Mouse (Mus musculus): ENCODE measurements around the gene Ice1.

Ice1 gene

GRCm38 (mm10) chr13:70637282-70637661 lies at the start of gene Ice1:
TSS of gene Ice1 (minus strand) at chr13:70637634.
- DNase-seq (ENCODE audit: low read depth, low spot score), result no peak

GRCm38 (mm10) chr13:70685825-70686224 lies 48.4 kb upstream of the Ice1 start:
- DNase-seq (ENCODE audit: low read depth, low spot score), result no peak

GRCm38 (mm10) chr13:70684976-70685609 lies 47.7 kb upstream of the Ice1 start:
- no peak for DNase-seq (ENCODE audit: low read depth, low spot score)

DNA sequence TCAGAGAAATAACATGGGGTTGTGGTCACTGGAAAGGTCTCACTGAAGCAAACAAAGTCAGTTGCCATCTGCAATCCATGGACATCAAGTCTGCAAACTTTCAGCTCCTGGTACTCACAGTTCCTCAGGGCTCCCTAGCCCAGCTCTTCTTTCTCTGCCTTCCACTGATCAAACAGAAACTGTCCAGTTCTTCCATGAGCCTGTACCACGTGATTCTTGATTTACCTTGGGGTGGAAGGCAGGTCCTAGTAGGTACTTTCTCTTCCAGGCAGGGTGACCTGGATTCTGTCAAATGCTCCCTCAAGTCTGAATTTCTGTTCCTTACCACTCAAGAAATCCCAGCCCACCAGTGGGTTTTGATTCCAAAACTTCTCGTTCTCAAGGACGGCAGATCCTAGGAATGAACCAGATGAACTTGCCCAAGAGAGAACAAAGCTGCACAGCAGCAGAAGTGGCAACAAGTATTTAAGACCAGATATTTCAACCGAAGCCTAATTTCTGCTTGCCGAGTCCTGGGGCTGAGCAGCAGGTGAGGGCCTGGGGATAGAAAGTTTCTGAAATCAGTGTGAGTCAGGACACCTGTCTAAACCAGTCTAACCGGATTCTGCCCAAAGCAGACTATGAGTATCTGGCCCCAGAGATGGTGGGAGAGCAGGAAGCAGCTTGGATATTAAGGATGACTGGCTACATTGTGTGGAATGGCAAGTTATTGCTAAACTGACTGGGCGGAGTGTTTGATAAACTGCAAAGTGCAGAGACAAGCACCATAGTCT lies 44.2 kb upstream of the Ice1 start:
- DNase-seq (ENCODE audit: low read depth, low spot score), result no peak

DNA sequence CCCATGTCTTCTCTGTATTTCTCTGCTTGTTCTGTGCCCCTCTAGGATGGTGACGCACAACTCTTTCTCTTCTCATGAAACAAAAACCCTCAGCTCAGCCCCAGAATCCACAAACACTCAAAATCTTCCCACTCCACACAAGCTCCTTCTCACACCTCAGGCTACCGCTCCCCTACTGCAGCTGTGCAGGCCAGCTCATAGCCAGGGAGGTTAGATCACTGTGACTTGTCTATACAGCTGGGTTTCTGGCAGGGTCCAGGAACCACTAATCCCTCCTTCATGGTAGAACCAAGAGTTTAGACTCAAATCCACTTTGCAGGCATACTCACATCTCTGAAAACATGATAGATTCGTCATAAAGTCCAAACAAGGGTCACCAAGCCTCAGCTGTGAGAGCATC lies 42.9 kb upstream of the Ice1 start:
- DNase-seq (ENCODE audit: low read depth, low spot score), result no peak

- no peak for DNase-seq (ENCODE audit: low read depth, low spot score)
These were observed 40.3 kb upstream of the Ice1 start for GRCm38 (mm10) chr13:70677689-70678088.

DNA sequence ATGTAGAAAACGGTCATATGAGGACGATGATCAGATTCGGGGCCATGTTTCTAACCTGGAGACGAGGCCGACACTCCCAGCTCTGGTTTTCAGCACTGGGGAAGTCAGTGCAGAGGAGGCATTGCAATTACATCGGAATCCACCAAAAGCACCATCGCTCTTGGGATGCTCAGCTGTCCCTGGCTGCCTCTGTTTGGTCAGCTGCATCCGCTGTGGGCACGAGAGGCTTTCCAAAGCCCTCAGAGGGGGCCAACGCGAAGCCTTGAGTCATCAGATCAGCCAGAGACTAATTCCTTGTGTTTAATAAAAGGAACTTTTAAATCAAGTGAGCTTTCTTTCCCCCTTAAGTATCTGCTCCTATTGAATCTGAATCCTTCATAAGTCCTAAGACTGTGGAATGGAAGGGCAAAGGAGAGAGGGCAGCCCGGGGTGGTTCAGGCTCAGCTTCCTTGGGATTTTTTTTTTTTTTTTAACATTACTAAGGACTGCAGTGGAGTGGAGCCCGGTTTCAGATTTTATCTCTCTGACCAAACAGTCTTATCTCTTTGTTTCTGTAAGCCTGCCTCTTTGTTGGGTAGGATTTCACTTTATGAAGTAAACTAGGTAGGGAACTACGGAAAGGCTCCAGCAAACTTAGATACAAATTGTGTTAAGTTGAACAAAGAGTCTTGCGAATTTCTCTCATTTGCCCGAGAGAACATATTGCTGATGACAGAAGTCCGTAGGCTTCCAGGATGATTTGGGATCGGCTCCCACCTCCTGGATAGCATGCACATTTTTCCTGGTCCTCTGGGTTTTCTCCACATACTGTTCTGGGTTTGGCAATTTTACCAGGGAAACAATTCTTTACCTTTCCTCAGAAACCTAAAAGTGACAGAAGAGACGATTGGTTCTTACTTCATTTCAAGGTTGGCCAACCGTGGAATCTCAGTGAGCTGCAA lies 39.1 kb upstream of the Ice1 start:
- no peak for DNase-seq (ENCODE audit: low read depth, low spot score)

DNA sequence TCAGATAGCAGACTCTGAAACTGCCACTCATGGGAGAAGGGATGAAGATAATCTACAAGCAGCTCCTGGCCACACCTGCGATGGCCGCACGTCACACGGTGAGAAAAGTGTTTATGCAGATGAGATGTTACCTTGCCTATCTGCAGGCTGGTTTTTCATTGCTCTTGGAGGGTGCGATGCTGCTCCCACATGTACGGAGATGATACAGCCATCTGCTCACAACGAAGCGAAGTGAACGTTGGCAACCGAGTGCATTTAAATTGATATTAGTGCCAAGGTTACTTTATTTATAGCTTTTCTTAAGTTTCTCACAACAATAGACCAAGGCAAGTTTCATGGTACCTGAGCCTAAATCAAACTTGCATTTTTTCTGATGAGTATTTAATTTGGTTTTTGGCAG lies 37.6 kb upstream of the Ice1 start:
- DNase-seq (ENCODE audit: low read depth, low spot score), result no peak

DNA sequence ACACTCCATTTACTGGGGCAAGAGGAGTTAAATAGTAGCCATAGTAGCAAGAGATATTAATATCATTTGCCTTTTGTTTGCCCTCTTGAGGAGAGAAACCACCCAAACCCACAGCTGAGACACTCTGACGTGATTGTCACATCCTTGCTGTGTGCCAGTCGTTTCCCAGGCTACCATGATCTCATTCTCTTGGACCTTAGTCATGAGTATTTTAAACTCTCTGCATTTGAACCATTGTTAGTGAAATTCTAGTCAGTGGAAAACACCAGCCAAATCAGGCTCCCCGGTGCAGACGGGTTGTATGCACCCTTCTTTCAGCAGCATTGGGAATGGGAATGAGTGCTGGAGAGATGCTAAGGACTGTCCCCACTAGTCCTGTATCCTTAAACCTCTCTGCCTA lies 32.6 kb upstream of the Ice1 start:
- DNase-seq (ENCODE audit: low read depth, low spot score), result no peak

DNA sequence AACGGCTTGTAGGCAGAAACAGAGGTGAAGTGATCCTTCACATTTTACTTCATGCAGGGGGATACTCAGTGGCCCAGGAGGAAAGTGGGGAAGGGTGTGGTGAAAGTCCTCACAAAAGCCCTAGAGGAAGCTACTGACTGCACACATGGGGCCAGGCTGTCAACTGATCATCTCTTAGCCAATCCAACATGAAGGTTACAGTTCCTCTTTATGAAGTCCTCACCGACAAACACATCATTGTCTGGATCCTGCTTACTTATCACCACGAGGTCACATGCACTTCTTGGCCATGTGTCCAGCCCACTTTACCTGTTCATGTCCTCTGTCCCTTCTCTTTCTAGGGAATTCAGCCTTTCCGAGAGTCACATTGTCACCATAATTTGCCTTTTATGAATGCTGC lies 22.3 kb upstream of the Ice1 start:
- DNase-seq (ENCODE audit: low read depth, low spot score), result no peak

DNA sequence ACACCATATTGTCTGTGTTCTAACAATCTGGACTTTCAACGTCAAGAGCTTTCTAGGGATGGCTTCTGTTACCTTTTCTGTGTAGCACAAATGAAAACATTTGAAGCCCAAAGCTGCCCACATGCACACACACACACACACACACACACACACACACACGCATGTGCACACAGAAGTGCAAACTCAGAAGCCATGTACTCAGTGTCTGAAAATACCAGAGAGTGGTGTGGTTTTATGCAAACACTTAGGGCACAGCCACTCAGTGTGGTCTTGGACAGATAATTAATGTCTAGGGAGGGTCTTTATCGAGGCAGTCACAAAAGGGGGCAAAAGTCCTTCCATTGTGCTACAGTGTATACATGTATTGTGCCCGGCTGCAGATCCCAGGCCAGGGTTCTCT lies 19.3 kb upstream of the Ice1 start:
- no peak for DNase-seq (ENCODE audit: low read depth, low spot score)

DNA sequence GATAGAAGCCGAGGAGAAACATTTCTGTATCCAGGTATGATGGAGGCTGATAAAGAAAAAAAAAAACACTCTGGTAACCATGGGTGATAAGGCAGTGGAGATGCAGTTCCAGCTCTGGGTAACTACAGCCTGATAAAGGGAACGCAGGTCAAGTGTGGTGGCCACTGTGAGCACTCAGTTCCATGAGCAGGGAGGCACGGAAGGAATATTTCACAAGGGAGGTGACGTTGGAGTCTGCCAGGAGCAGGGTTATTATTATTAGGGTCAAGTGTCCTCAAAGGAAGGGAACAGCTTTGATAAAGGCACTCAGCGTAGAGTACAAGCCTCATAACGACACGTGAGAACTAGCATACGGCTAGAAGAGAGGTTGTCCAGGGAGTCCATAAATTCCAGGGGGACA lies 18.9 kb upstream of the Ice1 start:
- DNase-seq (ENCODE audit: low read depth, low spot score), result no peak

DNA sequence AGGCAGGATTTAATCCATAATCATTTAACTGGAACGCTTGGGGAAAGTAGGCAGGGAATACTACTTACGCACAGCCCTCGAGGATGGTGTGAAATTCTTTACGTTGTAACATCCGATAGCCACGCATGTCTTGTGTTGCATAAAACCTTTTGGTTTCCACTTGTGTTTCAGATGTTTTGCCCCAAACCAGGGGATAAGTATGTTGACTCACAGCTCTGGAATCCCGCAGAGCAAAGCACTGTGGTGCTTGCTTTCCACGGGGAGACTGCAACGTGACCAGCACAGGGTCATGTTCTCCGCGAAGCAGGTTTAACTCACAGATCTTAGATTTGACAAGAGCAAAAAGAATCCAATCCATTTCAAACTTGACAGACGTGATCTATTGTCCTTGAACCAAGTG lies 18.1 kb upstream of the Ice1 start:
- no peak for DNase-seq (ENCODE audit: low read depth, low spot score)

DNA sequence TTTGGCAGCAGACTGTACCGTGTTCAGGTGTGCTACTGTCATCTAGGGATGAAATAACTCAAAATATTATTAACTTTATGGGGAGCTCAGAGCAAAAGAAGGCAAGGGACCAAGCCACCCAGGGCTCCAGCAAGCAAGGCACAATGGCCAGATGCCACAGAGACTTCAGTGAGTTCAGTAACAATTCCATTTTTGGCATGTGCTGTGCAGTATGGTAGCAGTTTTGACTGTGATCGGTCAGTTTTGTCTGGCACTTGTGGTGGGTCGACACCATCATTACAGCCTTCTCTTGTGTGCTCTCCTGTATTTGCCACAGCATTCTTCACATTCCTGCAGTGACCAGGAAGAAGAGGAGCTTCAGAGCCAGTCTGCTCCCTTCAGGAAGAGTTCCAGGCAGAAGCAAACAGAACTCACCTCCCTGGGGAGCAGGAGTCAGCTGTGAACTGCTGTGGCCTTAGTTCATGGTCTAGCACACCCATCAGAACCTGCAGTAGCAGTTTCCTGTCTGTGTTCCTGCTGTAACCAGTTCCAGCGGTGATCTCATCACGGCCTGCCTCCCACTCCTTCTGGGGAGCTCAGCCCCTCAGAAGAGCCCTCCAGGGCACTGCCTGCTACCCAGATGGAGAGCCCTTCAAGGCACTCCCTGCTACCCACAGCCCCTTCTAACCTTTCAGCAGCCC lies 16.8 kb upstream of the Ice1 start:
- no peak for DNase-seq (ENCODE audit: low read depth, low spot score)

DNA sequence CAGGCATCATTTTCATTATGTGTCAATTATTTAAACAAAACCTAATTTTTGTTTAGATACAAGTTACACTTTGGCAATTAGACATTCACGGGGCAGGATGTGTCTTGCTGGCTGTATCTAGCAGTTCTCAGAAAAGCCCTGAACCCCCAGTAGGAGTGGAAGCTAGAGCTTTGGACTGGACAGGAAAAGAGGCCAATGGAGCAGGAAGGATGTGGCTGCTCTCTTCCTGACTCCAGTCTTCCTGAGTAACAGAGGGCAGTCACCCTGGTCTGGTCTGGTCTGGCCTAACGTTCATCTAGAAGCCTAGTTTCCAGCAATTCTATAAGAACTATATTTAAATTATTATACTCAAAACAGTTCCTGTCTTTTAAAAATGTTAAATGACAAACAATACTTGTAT lies 16.0 kb upstream of the Ice1 start:
- no peak for DNase-seq (ENCODE audit: low read depth, low spot score)

GRCm38 (mm10) chr13:70650011-70650436 lies 12.6 kb upstream of the Ice1 start:
- no peak for DNase-seq (ENCODE audit: low read depth, low spot score)

DNA sequence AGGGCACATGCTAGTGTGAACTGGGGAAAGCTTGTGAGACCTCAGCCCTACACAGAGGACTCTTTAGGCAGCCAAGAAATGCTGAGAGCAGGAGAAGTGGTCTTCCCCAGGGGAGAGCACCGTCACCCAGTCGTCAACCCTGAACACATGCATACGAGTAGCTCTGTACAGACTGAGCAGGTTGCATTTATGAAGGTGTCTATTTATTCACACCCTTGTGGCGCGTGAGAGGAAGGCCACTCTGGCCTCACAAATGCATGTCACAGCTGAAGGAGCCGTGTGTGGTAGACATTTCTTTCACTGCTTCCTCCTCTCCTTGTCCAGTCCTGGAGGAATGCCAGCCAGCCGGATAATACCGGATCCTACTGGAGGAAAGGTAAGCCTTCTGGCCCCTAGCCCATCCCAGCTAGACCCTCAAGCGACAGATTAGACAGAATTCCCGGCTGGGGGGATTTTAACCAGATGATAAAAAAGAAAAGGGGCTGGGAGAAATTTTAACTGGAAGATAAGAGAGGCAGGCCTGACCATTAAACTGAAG lies 8.6 kb upstream of the Ice1 start:
- DNase-seq (ENCODE audit: low read depth, low spot score), result no peak

DNA sequence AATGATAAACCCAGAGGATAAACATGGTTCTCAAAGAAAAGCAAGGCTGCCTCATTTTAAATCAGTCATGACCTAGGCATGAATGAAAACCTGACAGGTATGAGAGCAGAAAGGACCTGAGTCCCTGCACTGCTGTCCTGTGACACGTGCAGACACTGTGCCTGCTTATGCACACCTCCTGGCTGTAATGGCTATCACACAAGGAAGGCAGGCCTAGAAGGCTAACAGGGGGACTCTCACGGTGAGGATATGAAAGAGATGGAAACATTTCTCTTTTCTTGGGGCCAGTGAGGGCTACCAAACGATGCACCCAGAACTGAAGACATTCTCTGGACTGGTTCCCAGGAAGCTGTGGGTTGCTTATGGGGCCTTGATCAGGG lies 6.6 kb upstream of the Ice1 start:
- DNase-seq (ENCODE audit: low read depth, low spot score), result no peak

DNA sequence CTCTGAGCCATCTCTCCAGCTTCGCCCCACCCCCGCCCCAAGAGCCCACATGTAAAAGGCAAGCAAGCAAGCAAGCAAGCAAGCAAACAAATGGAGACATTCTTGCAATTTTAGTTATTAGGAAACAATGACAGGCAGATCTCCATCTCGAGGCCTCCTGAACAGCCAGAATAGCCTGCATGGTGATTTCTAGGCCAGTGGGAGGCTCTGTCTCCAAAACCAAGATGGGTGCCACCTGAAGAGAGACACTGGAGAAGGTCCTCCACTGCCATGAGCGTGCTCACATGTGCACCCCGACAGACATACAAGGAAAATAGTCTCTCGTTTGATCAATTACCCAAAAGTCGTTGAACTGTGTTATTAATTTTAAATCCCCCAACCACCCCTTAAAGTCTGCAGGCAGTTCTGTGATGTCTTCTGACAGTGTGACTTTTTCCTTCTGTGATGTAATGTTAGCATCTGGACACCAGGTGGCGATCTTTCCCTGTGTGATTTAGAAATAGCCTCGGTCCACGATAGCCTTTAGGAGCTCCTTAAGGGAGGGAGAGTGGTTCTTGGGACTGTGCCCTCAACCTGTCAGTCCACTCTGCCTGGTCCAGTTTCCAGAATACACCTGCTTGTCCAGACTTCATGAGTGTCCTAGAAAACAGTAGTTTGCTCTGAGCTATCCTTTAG lies 6.1 kb upstream of the Ice1 start:
- DNase-seq (ENCODE audit: low read depth, low spot score), result peak; percentile 79

DNA sequence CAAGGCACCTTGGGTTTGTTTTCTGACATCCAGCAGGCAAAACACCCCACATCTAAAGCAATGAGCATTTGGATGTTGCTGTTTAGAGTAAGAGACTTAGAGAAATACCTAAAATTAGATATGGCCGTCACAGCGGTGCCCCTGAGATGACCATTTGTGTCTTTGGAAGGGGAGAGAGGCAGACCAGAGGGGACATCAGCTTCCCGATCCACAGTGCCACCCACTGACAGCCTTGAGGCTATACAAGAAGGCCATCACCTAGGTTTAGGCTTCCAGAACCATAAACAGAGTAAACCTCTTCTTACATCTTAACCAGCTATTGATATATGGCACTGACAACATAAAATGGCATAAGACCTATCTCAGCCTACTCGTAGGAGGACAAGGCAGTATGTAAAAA lies 4.5 kb upstream of the Ice1 start:
- DNase-seq (ENCODE audit: low read depth, low spot score), result no peak

DNA sequence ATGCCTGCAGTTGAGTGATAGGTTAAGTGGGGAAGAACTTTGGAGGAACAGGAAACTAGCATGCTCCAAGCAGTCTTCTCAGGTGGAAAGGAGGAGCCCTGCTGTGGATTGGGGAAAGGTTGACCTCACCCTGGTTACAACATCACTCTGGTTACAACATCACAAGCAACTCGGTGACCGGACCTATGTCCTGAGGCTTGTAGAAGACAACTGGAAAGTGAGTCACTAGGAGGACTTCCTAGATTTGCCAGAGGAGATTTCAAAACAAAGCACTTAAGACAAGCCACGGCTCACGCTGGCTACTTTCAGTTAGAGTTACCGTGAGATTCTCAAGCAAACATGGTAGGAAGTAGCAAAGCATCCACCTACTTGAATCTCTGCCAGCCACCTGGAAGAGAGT lies 3.9 kb upstream of the Ice1 start:
- DNase-seq (ENCODE audit: low read depth, low spot score), result no peak
